Mouse (Mus musculus) forebrain, postnatal 0 days (tissue): Measurements from ENCODE around the gene Dcaf5. TPM values are rescaled to one million over a fixed set of nuclear protein-coding genes. Genes with fewer than 3 reads are reported as not detected.

Experiments
- ATAC-seq: fragments of 200-750 bp; cut with Nextera tagmentation; 2 replicates; pipeline ENCODE4 v1.8.0; 2017; ENCODE audit warnings: mild to moderate bottlenecking, moderate library complexity
- DNase-seq: peaks from one replicate; pipeline ENCODE4 v3.0.0-alpha.2; 2015
- H3K27ac ChIP-seq: fragments of 300-500 bp; sonication (generic); 2 replicates; pipeline ENCODE4 v1.5.1; 2014; ENCODE audit warnings: low read depth, mild to moderate bottlenecking, antibody characterized with exemption, low read length, moderate library complexity, mixed read lengths
- H3K27me3 ChIP-seq: fragments of 300-500 bp; sonication (generic); 2 replicates; pipeline ENCODE4 v1.6.1; 2014; ENCODE audit warnings: mild to moderate bottlenecking, low read length, mixed read lengths; ENCODE audit not compliant: insufficient read depth
- H3K36me3 ChIP-seq: fragments of 300-500 bp; sonication (generic); 2 replicates; pipeline ENCODE4 v1.6.1; 2014; ENCODE audit warnings: mild to moderate bottlenecking, moderate library complexity; ENCODE audit not compliant: insufficient read depth
- H3K4me1 ChIP-seq: fragments of 300-500 bp; sonication (generic); 2 replicates; pipeline ENCODE4 v1.6.1; 2014; ENCODE audit warnings: antibody characterized with exemption; ENCODE audit not compliant: insufficient read depth
- H3K4me2 ChIP-seq: fragments of 300-500 bp; sonication (generic); 2 replicates; pipeline ENCODE4 v1.6.1; 2014; ENCODE audit warnings: low read depth, mild to moderate bottlenecking, moderate library complexity
- H3K4me3 ChIP-seq: fragments of 300-500 bp; sonication (generic); 2 replicates; pipeline ENCODE4 v1.5.1; 2014; ENCODE audit warnings: low read depth, low read length, mixed read lengths
- H3K9ac ChIP-seq: fragments of 300-500 bp; sonication (generic); 2 replicates; pipeline ENCODE4 v1.6.1; 2014; ENCODE audit warnings: mild to moderate bottlenecking
- H3K9me3 ChIP-seq: fragments of 300-500 bp; sonication (generic); 2 replicates; pipeline ENCODE4 v1.6.1; 2016; ENCODE audit warnings: low read length
- CTCF ChIP-seq: sonication (generic); IDR thresholded peaks from 2 replicates; pipeline ENCODE4 v1.5.1; 2016; ENCODE audit warnings: antibody characterized with exemption, control low read depth, low read depth
- WGBS: fragments of 180-500 bp; shearing (Covaris S2); extraction: QIAGEN DNeasy Blood & Tissue Kit; methylation state at CpG from one replicate; pipeline ENCODE4 v1.1.7; 2014; 5-methylcytosine and 5-hydroxymethylcytosine counted together
- polyA plus RNA-seq: library from polyadenylated mRNA; unstranded; fragments of >200 nt; fragmentation: Nextera tagmentation; extraction: Ambion mirVana; gene quantifications from 2 replicates; pipeline ENCODE4 v1.2.1, GENCODE M21; 2015
- total RNA-seq: library from RNA; depleted of rRNA; stranded (reverse); fragments of >200 nt; gene quantifications from 2 replicates; pipeline ENCODE4 v1.2.3, GENCODE M21; 2014; rRNA removed

Gene Dcaf5
- total RNA-seq (55.3 and 59.6 TPM in 2 replicates), polyA plus RNA-seq (14.3 and 16.8 TPM in 2 replicates)

DNA sequence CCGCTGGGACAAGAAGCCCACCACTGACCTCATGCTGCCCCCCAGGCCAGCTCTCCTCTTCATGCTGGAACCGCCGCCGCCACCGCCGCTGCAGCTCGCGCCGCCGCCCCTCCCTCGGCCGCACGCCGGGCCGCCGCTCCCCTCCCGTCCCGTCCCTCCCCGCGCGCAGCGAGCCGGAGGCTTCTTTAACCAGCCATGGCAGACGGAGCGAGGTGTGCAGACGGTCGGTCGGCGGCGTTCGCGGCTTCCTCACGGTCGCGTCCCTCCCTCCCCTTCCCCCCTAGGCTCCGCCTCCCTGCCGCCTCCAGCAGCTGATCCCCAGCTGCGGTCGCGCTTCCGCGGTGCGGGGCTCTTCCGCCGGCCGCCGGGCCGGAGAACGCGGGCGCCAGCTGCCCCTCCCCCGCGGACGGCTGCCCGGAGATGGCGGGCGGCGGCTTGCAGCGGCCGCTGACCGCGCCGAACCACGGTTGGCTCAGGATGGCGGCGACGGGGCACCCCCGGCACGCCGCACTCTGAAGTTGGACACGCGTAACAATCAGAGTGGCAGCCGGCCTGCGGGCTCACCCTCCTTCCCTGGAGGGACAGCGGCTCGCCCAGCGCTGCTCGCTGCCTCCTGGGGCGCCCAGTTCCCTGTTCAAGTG, at the start of gene Dcaf5:
Dcaf5 (minus strand) TSS at position 266 of the 641 bp plus-strand sequence.
- DNase-seq: peak; percentile 77

DNA sequence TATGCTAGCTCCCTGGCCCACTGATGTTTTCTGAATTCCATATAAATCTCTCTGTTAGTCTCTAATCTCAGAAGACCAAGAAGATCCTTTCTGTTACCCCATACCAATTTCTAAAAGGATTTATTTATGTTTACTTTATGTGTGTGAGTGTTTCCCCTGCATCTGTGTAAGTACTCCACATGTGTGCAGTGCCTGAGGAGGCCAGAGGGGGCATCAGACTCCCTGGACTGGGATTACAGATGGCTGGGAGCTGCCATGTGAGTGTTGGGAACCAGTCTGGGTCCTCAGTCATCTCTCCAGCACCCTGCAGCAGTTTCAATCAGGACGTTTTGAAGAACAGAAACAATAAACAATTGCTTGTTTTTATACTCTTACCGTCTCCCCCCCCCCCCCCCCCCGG, 47.0 kb upstream of the Dcaf5 start:
- no peak for DNase-seq
- Histone ChIP-seq H3K4me2 (no peak overlapping the region), H3K4me1 (no peaks in the 10 kb centered on the region), H3K36me3 (peaks cover 13% of the 10 kb centered on the region), H3K9ac (no peak overlapping the region), H3K27ac (no peak overlapping the region), H3K27me3 (no peaks in the 10 kb centered on the region), H3K9me3 (no peaks in the 10 kb centered on the region), H3K4me3 (no peak overlapping the region)
- 82% methylated on average over 3 of the region's 3 CpGs for WGBS
- TF ChIP-seq CTCF: no peak
- no peak for ATAC-seq

More for the DNA sequence above, at the start of gene Dcaf5:
- Histone ChIP-seq H3K4me3 (peak within 1 kb of the TSS; percentile 94), H3K36me3 (no peaks in the 10 kb centered on the region), H3K9ac (peak within 1 kb of the TSS; percentile 82), H3K4me2 (peak within 1 kb of the TSS; percentile 75), H3K27me3 (no peaks in the 10 kb centered on the region), H3K27ac (peak within 1 kb of the TSS; percentile 94), H3K4me1 (peaks cover 3% of the 10 kb centered on the region; the same call in 1 of the 2 replicates), H3K9me3 (no peaks in the 10 kb centered on the region)
- no peak for TF ChIP-seq CTCF
- peak; percentile 80 for ATAC-seq
- 2% methylated on average over 60 of the region's 79 CpGs for WGBS

DNA sequence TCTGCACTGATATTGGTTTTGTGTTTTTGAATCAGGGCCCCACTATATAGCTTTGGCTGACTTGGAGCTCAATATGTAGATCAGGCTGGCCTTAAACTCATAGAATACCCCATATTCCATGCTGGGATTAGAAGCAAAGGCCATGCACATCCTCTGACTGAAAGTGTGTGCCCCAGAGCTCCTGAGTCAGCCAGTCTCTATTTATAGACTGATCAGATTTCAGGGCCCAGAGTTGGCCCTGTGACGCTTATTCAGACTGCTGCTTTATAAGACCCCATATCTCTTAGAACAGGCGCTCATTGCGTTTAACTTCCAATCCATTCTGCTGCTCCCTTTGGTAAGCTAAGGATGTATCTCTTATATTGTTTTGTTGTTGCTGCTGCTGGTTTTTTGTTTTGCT, 43.6 kb upstream of the Dcaf5 start:
- Histone ChIP-seq H3K4me1 (no peaks in the 10 kb centered on the region), H3K4me3 (no peak overlapping the region), H3K27me3 (no peaks in the 10 kb centered on the region), H3K4me2 (no peak overlapping the region), H3K9ac (no peak overlapping the region), H3K36me3 (peaks cover 9% of the 10 kb centered on the region; the same call in 1 of the 2 replicates), H3K27ac (no peak overlapping the region), H3K9me3 (no peaks in the 10 kb centered on the region)
- DNase-seq (no peak), ATAC-seq (no peak)
- no peak for TF ChIP-seq CTCF
- WGBS: 93% methylated on average over 3 of the region's 3 CpGs

DNA sequence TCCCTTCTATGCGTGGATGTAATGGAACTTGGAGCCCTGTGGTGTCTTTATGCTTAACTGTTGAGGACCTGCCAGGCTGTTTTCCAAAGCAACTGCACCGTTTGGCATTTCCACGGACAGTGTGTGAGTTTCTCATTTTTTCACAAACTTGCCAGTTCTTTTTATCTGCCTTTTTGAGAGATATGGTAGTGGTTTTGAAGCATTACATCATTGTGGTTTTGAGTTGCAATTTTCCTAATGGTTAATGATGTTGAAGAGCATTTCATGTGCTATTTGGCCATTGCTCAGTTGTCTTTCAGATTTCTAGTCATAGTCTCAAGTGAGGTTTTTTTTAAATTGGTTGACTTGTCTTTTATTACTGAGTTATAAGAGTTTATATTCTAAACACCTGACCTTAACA, 37.3 kb upstream of the Dcaf5 start:
- TF ChIP-seq CTCF: no peak
- no peak for ATAC-seq
- Histone ChIP-seq H3K36me3 (no peaks in the 10 kb centered on the region), H3K27ac (no peak overlapping the region), H3K4me2 (no peak overlapping the region), H3K9me3 (no peaks in the 10 kb centered on the region), H3K4me3 (no peak overlapping the region), H3K4me1 (no peaks in the 10 kb centered on the region), H3K27me3 (no peaks in the 10 kb centered on the region), H3K9ac (no peak overlapping the region)
- no peak for DNase-seq
- 71% methylated on average over 3 of the region's 3 CpGs for WGBS

DNA sequence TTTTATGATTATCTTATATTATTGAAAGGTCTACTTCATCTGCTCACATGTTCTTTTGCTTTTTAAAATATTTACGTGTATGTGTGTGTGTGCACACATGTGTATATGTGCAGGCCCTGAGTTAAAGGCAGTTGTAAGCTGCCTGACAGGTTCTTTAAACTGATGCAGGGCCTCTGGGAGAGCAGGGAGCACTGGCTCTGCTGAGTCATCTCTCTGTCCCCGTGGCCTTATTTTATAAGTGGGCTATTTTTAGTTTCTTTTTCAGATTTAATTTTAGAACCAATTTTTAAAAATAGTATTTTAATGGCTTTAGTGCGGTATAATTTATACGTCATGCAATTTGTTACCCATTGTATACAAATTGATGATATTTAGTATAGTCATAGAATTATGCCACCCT, 35.5 kb upstream of the Dcaf5 start:
- DNase-seq: no peak
- no peak for TF ChIP-seq CTCF
- Histone ChIP-seq H3K4me3 (no peak overlapping the region), H3K9ac (no peak overlapping the region), H3K27ac (no peak overlapping the region), H3K4me1 (no peaks in the 10 kb centered on the region), H3K4me2 (no peak overlapping the region), H3K9me3 (no peaks in the 10 kb centered on the region), H3K36me3 (no peaks in the 10 kb centered on the region), H3K27me3 (no peaks in the 10 kb centered on the region)
- WGBS: 80% methylated on average over 4 of the region's 4 CpGs
- ATAC-seq: no peak

DNA sequence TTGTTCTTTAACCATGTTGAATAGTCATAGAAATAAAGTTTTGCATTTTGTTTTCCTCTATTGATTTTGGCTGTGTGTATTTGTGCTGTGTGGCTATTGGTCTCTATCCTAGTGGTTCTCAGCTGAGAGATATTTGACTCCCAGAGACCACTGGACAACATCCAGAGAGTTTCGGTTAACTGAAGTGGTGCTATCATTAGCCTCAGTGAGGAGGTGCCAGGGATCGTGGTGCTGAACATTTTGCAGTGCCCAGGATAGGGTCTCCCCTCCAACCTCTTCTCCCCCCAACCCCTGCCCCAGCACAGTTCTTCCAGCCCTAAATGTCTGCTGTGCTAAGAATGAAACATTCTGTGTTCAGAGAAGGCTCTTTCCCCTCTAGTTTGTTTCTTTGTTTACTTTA, 33.8 kb upstream of the Dcaf5 start:
- H3K36me3 ChIP-seq: no peaks in the 10 kb centered on the region
- no peak overlapping the region for H3K27ac ChIP-seq
- no peaks in the 10 kb centered on the region for H3K27me3 ChIP-seq
- H3K4me1 ChIP-seq: no peaks in the 10 kb centered on the region
- no peaks in the 10 kb centered on the region for H3K9me3 ChIP-seq
- no peak overlapping the region for H3K4me2 ChIP-seq
- no peak for TF ChIP-seq CTCF
- DNase-seq (no peak), ATAC-seq (no peak)
- no peak overlapping the region for H3K9ac ChIP-seq
- H3K4me3 ChIP-seq: no peak overlapping the region
- 83% methylated on average over 2 of the region's 2 CpGs for WGBS

DNA sequence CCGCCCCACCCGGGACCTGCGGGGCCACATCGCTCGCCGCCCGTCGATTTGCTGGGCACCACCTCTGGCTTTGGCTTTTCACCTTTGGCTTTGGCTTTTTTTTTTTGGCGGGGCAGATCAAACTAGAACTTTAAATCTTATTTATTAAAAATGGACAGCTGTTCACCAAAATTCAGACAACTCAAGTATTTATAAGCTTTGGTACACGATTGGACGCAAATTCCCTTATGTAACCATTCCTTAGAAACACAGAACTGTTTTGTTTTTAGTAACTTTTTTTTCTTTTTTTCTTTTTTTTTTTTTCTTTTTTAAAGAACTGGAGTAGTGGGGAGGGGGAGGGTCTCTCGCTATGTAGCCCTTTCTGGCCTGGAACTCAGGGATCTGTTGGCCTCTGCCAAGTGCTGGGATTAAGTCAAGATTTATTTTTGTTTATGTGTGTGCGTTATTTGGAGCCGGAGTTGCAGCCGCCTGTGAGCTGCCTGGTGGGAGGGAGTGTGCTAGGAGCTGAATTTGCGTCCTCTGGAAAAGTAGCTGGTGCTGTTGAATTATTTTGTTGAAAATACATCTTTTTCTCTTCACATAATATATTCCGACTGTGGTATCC, 27.4 kb upstream of the Dcaf5 start:
- Histone ChIP-seq H3K27ac (0 out of 2 replicates have a peak overlapping the region, but pooled peaks have one; percentile 74), H3K4me2 (peak overlapping the region; percentile 88), H3K36me3 (no peaks in the 10 kb centered on the region), H3K27me3 (no peaks in the 10 kb centered on the region), H3K9ac (peak overlapping the region; percentile 73), H3K4me1 (no peaks in the 10 kb centered on the region), H3K9me3 (no peaks in the 10 kb centered on the region), H3K4me3 (peak overlapping the region; percentile 81)
- TF ChIP-seq CTCF: no peak
- ATAC-seq (no peak), DNase-seq (no peak)
- 2% methylated on average over 17 of the region's 17 CpGs for WGBS
